Mouse (Mus musculus) liver, embryonic 14.5 days (tissue): ENCODE measurements around the gene Btbd8. TPM values are rescaled to one million over a fixed set of nuclear protein-coding genes. Genes with fewer than 3 reads are reported as not detected.

Source experiments
- ATAC-seq: fragments of 200-750 bp; cut with Nextera tagmentation; 2 replicates; pipeline ENCODE4 v1.8.0; 2017; ENCODE audit warnings: moderate number of reproducible peaks, mild to moderate bottlenecking, moderate library complexity; ENCODE audit not compliant: insufficient read depth
- DNase-seq, 3 experiments: peaks; one replicate each; pipeline ENCODE4 v3.0.0-alpha.2; 2012 to 2013; ENCODE audit warnings: low read depth in 3 of 3, low spot score in 3 of 3
- H3K27ac ChIP-seq: fragments of 300-500 bp; sonication (generic); 2 replicates; pipeline ENCODE4 v1.5.1; 2014; ENCODE audit warnings: moderate library complexity, mild to moderate bottlenecking, control low read depth, inconsistent platforms
- H3K27me3 ChIP-seq: fragments of 300-500 bp; sonication (generic); 2 replicates; pipeline ENCODE4 v1.6.1; 2014; ENCODE audit warnings: mild to moderate bottlenecking, low read length, moderate library complexity; ENCODE audit not compliant: control insufficient read depth, insufficient read depth
- H3K36me3 ChIP-seq: fragments of 300-500 bp; sonication (generic); replicated peaks from 2 replicates; pipeline ENCODE4 v1.6.1; 2014; ENCODE audit warnings: low read depth; ENCODE audit not compliant: control insufficient read depth, insufficient read depth
- H3K4me1 ChIP-seq, 2 experiments: fragments of 200-500 bp in 1 of 2; fragments of 300-500 bp in 1 of 2; sonication (generic) in 1 of 2; replicated peaks; 2 replicates each; pipeline ENCODE4 v1.6.1; 2012 to 2014; ENCODE audit warnings: antibody characterized with exemption in 1 of 2, inconsistent platforms in 1 of 2, low read length in 1 of 2; ENCODE audit not compliant: control insufficient read depth in 2 of 2, insufficient read depth in 2 of 2
- H3K4me2 ChIP-seq: fragments of 300-500 bp; sonication (generic); 2 replicates; pipeline ENCODE4 v1.6.1; 2014; ENCODE audit warnings: low read depth, mild to moderate bottlenecking, control low read depth, moderate library complexity
- H3K4me3 ChIP-seq, 2 experiments: fragments of 200-500 bp in 1 of 2; fragments of 300-500 bp in 1 of 2; sonication (generic) in 1 of 2; 2 replicates each; pipeline ENCODE4 v1.5.1; 2012 to 2014; ENCODE audit warnings: low read depth in 2 of 2, low read length in 2 of 2, mild to moderate bottlenecking in 2 of 2, control low read depth in 1 of 2, inconsistent platforms in 1 of 2, moderate library complexity in 1 of 2; ENCODE audit not compliant: insufficient read depth in 1 of 2
- H3K9ac ChIP-seq: fragments of 300-500 bp; sonication (generic); replicated peaks from 2 replicates; pipeline ENCODE4 v1.6.1; 2014; ENCODE audit warnings: mild to moderate bottlenecking, control low read depth, moderate library complexity
- H3K9me3 ChIP-seq: fragments of 300-500 bp; sonication (generic); 2 replicates; pipeline ENCODE4 v1.6.1; 2016; ENCODE audit warnings: low read length, mixed read lengths; ENCODE audit not compliant: control insufficient read depth
- CTCF ChIP-seq: IDR thresholded peaks from 2 replicates; pipeline ENCODE4 v1.5.1; 2016; ENCODE audit warnings: antibody characterized with exemption, low read depth, control low read depth
- EP300 ChIP-seq: IDR thresholded peaks from 2 replicates; pipeline ENCODE4 v1.6.1; 2016; ENCODE audit warnings: antibody characterized with exemption, low read depth
- WGBS: fragments of 180-500 bp; shearing (Covaris S2); extraction: QIAGEN DNeasy Blood & Tissue Kit; methylation state at CpG from one replicate; pipeline ENCODE4 v1.1.7; 2014; ENCODE audit not compliant: insufficient replicate concordance; 5-methylcytosine and 5-hydroxymethylcytosine counted together
- polyA plus RNA-seq, 2 experiments: library from polyadenylated mRNA; depleted of rRNA in 1 of 2; stranded (reverse) in 1 of 2; unstranded in 1 of 2; fragments of >200 nt; fragmentation: Nextera tagmentation in 1 of 2; extraction: Ambion mirVana in 1 of 2; gene quantifications; 2 replicates each; pipeline versions ENCODE4 v1.2.1 to v1.2.3; 2012 to 2014

Gene Btbd8
- 0.75 and 1.1 TPM in 2 replicates for polyA plus RNA-seq (2012; rRNA removed)
- 1.1 and 1.2 TPM in 2 replicates for polyA plus RNA-seq (2014; fragmentation: Nextera tagmentation; extraction: Ambion mirVana)

DNA sequence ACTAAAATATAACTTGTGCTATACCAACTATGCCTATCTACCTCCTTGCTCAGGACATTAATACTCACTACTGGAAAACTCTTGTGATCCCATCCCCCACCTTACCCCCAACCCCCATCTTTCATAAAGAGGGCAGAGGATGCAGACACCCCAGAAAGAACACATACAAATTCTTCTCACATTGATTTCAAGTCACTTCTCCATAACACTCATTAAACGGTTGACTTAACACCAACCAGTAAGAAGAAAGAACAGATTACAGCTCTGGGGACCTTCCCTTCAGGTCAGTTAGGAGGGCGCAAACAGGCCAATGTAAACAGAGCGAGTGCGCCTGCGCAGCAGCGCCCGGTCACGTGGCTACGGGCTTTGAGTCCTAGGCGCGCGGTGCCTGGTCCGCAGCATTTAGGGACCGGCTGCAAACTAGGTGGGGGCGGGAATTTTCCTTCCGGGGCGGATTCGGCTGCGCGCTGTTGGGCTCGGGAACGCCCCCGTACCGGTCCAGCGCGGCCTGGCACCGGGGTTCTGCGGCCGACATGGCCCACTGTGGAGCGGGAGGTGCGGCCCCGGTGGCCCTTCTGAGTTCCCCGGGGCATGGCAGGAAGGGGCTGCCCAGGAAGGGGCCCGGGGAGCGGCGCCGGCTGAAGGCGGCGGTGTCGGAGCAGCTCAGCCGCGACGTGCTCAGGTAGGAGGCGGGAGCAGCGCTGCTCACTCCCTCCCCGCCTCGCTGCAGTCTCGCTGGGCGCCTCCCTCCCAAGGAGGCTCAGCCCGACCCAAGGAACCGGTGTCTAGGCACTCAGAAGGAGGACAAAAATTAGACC lies at the start of gene Btbd8:
Gene Btbd8, plus strand, starts transcription at position 534 of the 818 bp plus-strand sequence.
- ATAC-seq (peak; percentile 97), DNase-seq (peak; percentile 91 to 93 (median 92))
- Histone ChIP-seq H3K9ac (peak within 1 kb of the TSS; percentile 94), H3K4me2 (peak within 1 kb of the TSS; percentile 92), H3K4me3 (peak within 1 kb of the TSS; percentile 76 to 90), H3K27ac (peak within 1 kb of the TSS; percentile 78), H3K36me3 (no peaks in the 10 kb centered on the region), H3K4me1 (peaks cover 20 to 21% of the 10 kb centered on the region in 2 experiments), H3K9me3 (no peaks in the 10 kb centered on the region), H3K27me3 (no peaks in the 10 kb centered on the region; the same call in 1 of the 2 replicates)
- under 1% methylated on average over 49 of the region's 51 CpGs for WGBS
- TF ChIP-seq EP300 (peak; percentile 55; the same call in 1 of the 2 replicates), CTCF (no peak)

DNA sequence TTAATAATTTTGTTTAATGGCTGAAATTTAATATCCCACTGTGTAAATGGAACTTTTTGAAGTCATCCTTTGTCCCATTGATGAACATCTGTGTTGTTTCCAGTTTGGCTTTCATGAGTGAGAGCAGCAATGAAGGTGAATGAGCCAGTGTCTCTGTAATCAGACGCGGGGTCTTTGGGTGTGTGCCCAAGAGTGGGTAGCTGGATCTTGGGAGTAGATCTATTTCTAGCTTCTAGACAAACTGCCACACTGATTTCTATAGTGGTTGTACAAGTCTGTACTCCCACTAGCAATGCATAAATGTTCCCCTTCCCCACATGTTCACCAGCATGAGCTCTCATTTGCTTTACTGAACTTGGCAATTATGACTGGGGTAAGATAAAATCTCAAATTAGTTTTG lies 48.4 kb upstream of the Btbd8 start:
- no peaks in the 10 kb centered on the region for H3K27me3 ChIP-seq
- no peak for ATAC-seq
- no peak overlapping the region for H3K4me3 ChIP-seq
- no peak overlapping the region for H3K4me2 ChIP-seq
- no peak overlapping the region for H3K27ac ChIP-seq
- TF ChIP-seq CTCF (no peak), EP300 (no peak)
- H3K9ac ChIP-seq: no peak overlapping the region
- DNase-seq: no peak
- H3K4me1 ChIP-seq: no peaks in the 10 kb centered on the region
- 71% methylated on average over 2 of the region's 2 CpGs for WGBS
- H3K36me3 ChIP-seq: no peaks in the 10 kb centered on the region
- no peaks in the 10 kb centered on the region for H3K9me3 ChIP-seq

DNA sequence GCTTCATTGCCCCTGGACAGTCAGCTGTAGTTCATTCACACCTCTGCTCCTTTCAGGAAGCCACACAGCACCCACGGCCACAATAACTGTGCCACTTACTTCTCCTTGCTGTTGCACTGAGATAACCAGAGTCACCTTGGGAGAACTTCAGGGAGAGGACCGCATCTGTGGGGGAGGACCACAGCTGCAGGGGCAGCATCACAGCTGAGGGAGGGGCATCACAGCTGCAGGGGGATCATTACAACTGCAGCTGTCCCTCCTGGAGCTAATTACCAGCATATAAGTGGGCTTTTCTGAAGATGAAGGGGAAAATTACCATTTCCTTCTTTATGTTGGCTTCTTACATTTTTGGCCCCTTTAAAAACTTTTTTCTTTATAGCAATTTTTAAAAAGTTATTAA lies 43.4 kb upstream of the Btbd8 start:
- H3K4me1 ChIP-seq: no peaks in the 10 kb centered on the region
- H3K4me2 ChIP-seq: no peak overlapping the region
- no peaks in the 10 kb centered on the region for H3K9me3 ChIP-seq
- no peaks in the 10 kb centered on the region for H3K36me3 ChIP-seq
- no peaks in the 10 kb centered on the region for H3K27me3 ChIP-seq
- H3K27ac ChIP-seq: no peak overlapping the region
- H3K9ac ChIP-seq: no peak overlapping the region
- 22% methylated on average over 2 of the region's 2 CpGs for WGBS
- TF ChIP-seq EP300 (no peak), CTCF (no peak)
- no peak for DNase-seq
- no peak for ATAC-seq
- H3K4me3 ChIP-seq: no peak overlapping the region

DNA sequence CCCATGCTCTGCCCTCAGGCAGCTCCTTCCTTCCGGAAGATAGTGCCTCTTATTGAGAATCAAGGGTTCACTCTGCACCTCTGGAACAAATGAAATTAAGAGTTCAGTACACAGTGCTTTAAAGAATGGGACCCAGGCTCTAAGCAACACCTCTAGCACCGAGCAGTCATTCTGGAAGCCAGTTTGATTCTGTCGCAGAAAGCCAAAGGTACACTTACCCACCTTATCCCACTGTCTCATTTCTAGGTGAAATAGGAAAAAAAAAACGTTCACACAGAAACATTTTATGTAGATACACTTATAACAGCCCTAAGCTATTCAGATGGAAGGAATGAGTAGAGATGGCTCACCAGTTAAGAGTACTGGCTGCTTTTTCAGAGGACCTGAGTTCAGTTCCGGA lies 35.4 kb upstream of the Btbd8 start, which contains the start of gene Ephx4:
Gene Ephx4, plus strand, starts transcription at position 301 of the 400 bp plus-strand sequence.
- H3K4me1 ChIP-seq: no peaks in the 10 kb centered on the region
- ATAC-seq (no peak), DNase-seq (no peak)
- H3K9me3 ChIP-seq: no peaks in the 10 kb centered on the region
- peak within 1 kb of the TSS; percentile 22 to 50; a peak in 3 of 4 replicates for H3K4me3 ChIP-seq
- H3K27ac ChIP-seq: no peak within 1 kb of the TSS
- no peaks in the 10 kb centered on the region for H3K36me3 ChIP-seq
- TF ChIP-seq EP300 (no peak), CTCF (no peak)
- peak within 1 kb of the TSS; percentile 60 for H3K4me2 ChIP-seq
- H3K9ac ChIP-seq: no peak within 1 kb of the TSS
- peaks cover 36% of the 10 kb centered on the region for H3K27me3 ChIP-seq
- 24% methylated on average over 5 of the region's 5 CpGs for WGBS
